Mouse (Mus musculus) lung, adult 2 months (tissue): ENCODE measurements around the gene Haspin.

Experiments
- CTCF ChIP-seq: fragments of 200-500 bp; IDR thresholded peaks from 2 replicates; pipeline ENCODE4 v1.5.1; 2011; ENCODE audit warnings: mild to moderate bottlenecking, low read length, control low read depth; ENCODE audit not compliant: insufficient read depth
- POLR2A ChIP-seq: fragments of 200-500 bp; IDR thresholded peaks from 2 replicates; pipeline ENCODE4 v1.6.1; 2011; ENCODE audit warnings: low read depth, mild to moderate bottlenecking, control low read depth, low read length, borderline replicate concordance; ENCODE audit errors: extremely low read depth

DNA sequence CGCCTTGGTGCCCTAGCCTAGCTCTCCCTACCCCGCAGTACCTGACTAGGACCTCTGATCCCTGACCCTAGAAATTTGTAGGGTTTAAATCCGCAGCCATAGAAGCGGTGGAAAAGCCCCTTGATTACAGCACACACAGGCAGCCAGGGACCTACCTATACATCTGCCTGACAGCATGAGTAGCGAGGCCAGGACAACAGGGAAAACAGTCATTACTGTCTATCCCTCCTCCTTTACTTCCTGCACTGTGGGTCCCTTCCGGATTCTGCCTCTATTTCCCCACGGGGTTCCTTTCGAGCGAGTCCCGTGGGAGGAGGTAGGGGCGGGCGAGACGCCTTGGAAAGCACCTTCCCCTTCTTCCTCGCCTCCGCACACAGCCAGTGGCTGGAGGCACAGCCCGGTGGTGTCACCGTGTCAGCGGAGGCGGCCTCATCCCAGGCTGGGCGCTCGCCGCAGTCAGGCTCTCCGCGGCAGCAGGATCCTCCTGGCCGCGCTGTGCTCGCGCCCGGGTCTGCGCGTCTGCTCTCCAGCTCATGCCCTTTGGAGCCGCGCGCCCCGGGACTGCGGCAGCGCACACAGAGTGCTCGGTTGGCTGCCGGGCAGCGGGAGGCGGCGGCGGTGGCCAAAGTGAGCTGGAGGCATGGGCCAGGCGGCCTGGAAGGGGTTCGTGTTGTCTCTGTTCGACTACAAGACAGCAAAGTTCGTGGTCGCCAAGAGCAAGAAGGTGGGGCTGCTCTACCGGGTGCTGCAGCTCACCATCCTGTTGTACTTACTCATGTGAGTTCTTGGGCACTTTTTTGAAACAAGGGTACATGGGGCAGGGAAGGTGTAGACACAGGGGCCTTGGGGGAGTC lies 22.1 kb upstream of the Haspin start, which contains the start of gene P2rx5:
- TF ChIP-seq POLR2A (no peak), CTCF (no peak)
